In genomic region chr12:73341703-73342663, GRCm38 (mm10) we compare ENCODE assay signal across 8 mouse cellular contexts. TPM values are rescaled to one million over a fixed set of nuclear protein-coding genes. Genes with fewer than 3 reads are reported as not detected.
DNase-seq lines count a peak whose midpoint lies in the region; ATAC-seq and TF ChIP-seq lines count a peak whose summit lies in the region.

No protein-coding gene starts in this region.

- peak overlapping the region; percentile 77 for H3K27ac ChIP-seq in embryonic facial prominence, embryonic 14.5 days (replicated peaks; ENCODE audit: low read depth, low read length)
- H3K27ac ChIP-seq in liver, embryonic 12.5 days: peak overlapping the region; percentile 53

- no peak overlapping the region for H3K4me2 ChIP-seq in embryonic facial prominence, embryonic 14.5 days (ENCODE audit: low read depth, low read length)
- H3K4me2 ChIP-seq in liver, embryonic 12.5 days: peak overlapping the region; percentile 8

- H3K27me3 ChIP-seq in E14TG2a.4 (ENCODE audit: insufficient read depth, low read length): no peaks in the 10 kb centered on the region
- no peaks in the 10 kb centered on the region for H3K27me3 ChIP-seq in embryonic facial prominence, embryonic 14.5 days (replicated peaks; ENCODE audit: control insufficient read depth, insufficient read depth, low read length)
- H3K27me3 ChIP-seq in liver, embryonic 12.5 days (replicated peaks): no peaks in the 10 kb centered on the region

- H3K9me3 ChIP-seq in E14TG2a.4 (ENCODE audit: low read length): no peaks in the 10 kb centered on the region
- H3K9me3 ChIP-seq in embryonic facial prominence, embryonic 14.5 days (ENCODE audit: control insufficient read depth, low read length): no peaks in the 10 kb centered on the region
- H3K9me3 ChIP-seq in liver, embryonic 12.5 days (replicated peaks): no peaks in the 10 kb centered on the region

- peak overlapping the region; percentile 41 for H3K4me3 ChIP-seq in E14TG2a.4 (replicated peaks; ENCODE audit: low read length)
- H3K4me3 ChIP-seq in embryonic facial prominence, embryonic 14.5 days (ENCODE audit: low read depth, low read length): no peak overlapping the region
- no peak overlapping the region for H3K4me3 ChIP-seq in liver, embryonic 12.5 days

- DNase-seq in embryonic facial prominence, embryonic 14.5 days (ENCODE audit: low spot score): no peak
- peak; percentile 17 to 36 for DNase-seq in thymus, adult 18-20 months
- no peak for DNase-seq in right cerebral cortex, postnatal 4 days
- DNase-seq in right cerebral cortex, postnatal 25 days: no peak
- no peak for DNase-seq in right cerebral cortex, postnatal 36 days (ENCODE audit: low spot score in 2 of 2)

- 0 out of 2 replicates have a peak overlapping the region, but pooled peaks have one; percentile 9 for H3K9ac ChIP-seq in embryonic facial prominence, embryonic 14.5 days (ENCODE audit: low read depth, low read length)
- H3K9ac ChIP-seq in liver, embryonic 12.5 days: no peak overlapping the region

- H3K36me3 ChIP-seq in E14TG2a.4 (ENCODE audit: insufficient read depth, low read length): peaks cover 6% of the 10 kb centered on the region; the same call in 1 of the 2 replicates
- 0 out of 2 replicates have a peak, but pooled peaks cover 5% of the 10 kb centered on the region for H3K36me3 ChIP-seq in embryonic facial prominence, embryonic 14.5 days (ENCODE audit: control insufficient read depth, insufficient read depth, low read length)
- no peaks in the 10 kb centered on the region for H3K36me3 ChIP-seq in liver, embryonic 12.5 days

- no peak for ATAC-seq in embryonic facial prominence, embryonic 14.5 days (ENCODE audit: low read depth)
- ATAC-seq in inflammation-experienced regulatory T-cells, adult 6 months: peak; percentile 41
- no peak for ATAC-seq in liver, embryonic 12.5 days

- peaks cover 22% of the 10 kb centered on the region for H3K4me1 ChIP-seq in E14TG2a.4 (replicated peaks; ENCODE audit: low read depth, low read length)
- peaks cover 21% of the 10 kb centered on the region for H3K4me1 ChIP-seq in embryonic facial prominence, embryonic 14.5 days (ENCODE audit: control insufficient read depth, insufficient read depth, low read length)
- H3K4me1 ChIP-seq in liver, embryonic 12.5 days: peaks cover 15% of the 10 kb centered on the region

- 40% methylated on average over 14 of the region's 14 CpGs for WGBS in embryonic facial prominence, embryonic 14.5 days
- 27% methylated on average over 14 of the region's 14 CpGs for WGBS in liver, embryonic 12.5 days (ENCODE audit: insufficient replicate concordance)

- no peak for TF ChIP-seq CTCF in E14TG2a.4 (conservative IDR thresholded peaks at IDR 0.05; ENCODE audit: low read length)

RNA-seq across cellular contexts. Expression of gene Slc38a6, which starts 55.4 kb away (rescaled TPM):
- polyA plus RNA-seq in embryonic facial prominence, embryonic 14.5 days (2014; fragmentation: Nextera tagmentation; extraction: Ambion mirVana): 13.3 and 13.4 TPM in 2 replicates
- 1 to 10 TPM; 3.0 to 6.4 (median 6.3) TPM for polyA plus RNA-seq in inflammation-experienced regulatory T-cells, adult 6 months (2017; shearing (Covaris generic))
- polyA plus RNA-seq in liver, embryonic 12.5 days (2016; fragmentation: Nextera tagmentation; extraction: Ambion mirVana): 3.5 and 3.6 TPM in 2 replicates

RNA-seq across cellular contexts. Expression of gene Trmt5, which starts 55.5 kb away (rescaled TPM):
- polyA plus RNA-seq in embryonic facial prominence, embryonic 14.5 days (2014; fragmentation: Nextera tagmentation; extraction: Ambion mirVana): 15.4 and 20.7 TPM in 2 replicates
- polyA plus RNA-seq in inflammation-experienced regulatory T-cells, adult 6 months (2017; shearing (Covaris generic)): 10 to 100 TPM; 15.0 to 18.6 (median 15.2) TPM
- polyA plus RNA-seq in liver, embryonic 12.5 days (2016; fragmentation: Nextera tagmentation; extraction: Ambion mirVana): 13.1 and 13.7 TPM in 2 replicates

Comparison
In these comparisons a context has a peak if more than half of its experiments do, and no peak if none do; other contexts are left out.
1. DNase-seq: peak in thymus, adult 18-20 months (2 of 2); none in embryonic facial prominence, embryonic 14.5 days (single experiment), right cerebral cortex, postnatal 4 days (single experiment), right cerebral cortex, postnatal 25 days (single experiment) and right cerebral cortex, postnatal 36 days (0 of 2).